Mouse (Mus musculus): ENCODE measurements around the gene Tshz2. TPM values are rescaled to one million over a fixed set of nuclear protein-coding genes. Genes with fewer than 3 reads are reported as not detected.
A peak's percentile ranks its signal among the peaks of the same experiment; 100 is the strongest.

The Tshz2 gene
- polyA plus RNA-seq, 3 experiments from 2014 or later, result 0.15 to 0.53 (median 0.35) TPM

DNA sequence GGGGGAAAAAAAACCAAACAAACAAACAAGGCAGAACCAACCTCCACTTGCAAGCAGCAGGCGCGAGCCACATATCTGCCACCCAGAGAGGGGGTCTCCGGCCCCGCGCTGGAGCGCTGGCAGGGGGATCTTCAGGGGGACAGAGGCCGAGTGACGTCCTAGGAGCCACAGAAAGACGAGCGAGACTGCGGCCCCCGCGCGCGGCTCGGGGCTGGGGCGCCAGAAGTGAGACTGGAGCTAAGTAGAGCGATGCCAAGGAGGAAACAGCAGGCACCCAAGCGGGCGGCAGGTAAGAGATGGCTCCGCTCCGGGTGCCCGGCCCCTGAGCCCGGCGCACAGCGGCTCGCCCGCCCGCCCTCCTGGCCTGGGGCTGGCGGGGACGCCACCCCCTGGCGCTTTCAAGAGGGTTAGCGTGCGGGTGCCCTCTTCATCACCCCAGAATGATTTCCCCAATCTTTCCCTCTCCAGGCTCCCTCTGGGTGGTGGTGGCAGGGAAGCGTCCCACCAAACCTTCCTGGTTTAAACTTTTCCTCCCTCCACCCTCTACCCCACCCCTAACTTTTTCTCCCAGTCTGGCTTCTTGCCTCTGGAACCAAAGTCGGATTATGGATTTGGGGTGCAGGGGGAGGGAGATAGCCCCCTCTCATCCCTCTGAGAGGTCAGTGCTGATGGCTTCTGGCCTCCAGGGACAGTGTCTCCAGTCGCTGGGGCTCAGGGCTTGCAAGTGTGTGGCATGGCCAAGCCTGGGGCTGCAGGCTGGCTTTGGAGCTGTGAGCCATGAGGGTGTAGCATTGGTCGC is 877 bp downstream of the Tshz2 start:
- ATAC-seq, result no peak

GRCm38 (mm10) chr2:169634619-169635382 is 2.0 kb downstream of the Tshz2 start:
- peak; percentile 50 for ATAC-seq

- no peak for ATAC-seq
Measured at GRCm38 (mm10) chr2:169635428-169635827, 2.6 kb downstream of the Tshz2 start.

- ATAC-seq, result no peak
Measured at GRCm38 (mm10) chr2:169636414-169636813, 3.6 kb downstream of the Tshz2 start.

GRCm38 (mm10) chr2:169641547-169641946 is 8.7 kb downstream of the Tshz2 start:
- ATAC-seq, result no peak

DNA sequence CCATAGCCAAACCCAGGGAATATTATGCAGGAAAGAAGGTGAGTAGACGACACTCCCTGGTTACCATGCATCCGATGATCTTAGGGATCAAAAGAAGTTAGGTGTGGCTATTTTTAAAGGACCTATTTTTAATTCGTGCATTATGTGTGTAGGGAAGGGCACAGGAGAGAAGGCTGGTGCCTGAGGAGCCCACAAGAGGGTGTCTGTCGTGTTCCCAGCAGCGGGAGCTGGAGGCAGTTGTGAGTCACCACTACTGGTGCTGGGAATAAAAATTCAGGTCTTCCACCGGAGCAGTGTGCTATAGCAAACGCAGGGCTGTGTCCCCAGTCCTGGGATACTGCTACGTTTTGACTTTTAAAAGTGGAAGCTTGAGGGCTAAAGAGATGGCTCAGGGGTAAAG is 9.6 kb downstream of the Tshz2 start:
- ATAC-seq, result no peak

- no peak for ATAC-seq
Measured at GRCm38 (mm10) chr2:169647091-169647490, 14.3 kb downstream of the Tshz2 start.

DNA sequence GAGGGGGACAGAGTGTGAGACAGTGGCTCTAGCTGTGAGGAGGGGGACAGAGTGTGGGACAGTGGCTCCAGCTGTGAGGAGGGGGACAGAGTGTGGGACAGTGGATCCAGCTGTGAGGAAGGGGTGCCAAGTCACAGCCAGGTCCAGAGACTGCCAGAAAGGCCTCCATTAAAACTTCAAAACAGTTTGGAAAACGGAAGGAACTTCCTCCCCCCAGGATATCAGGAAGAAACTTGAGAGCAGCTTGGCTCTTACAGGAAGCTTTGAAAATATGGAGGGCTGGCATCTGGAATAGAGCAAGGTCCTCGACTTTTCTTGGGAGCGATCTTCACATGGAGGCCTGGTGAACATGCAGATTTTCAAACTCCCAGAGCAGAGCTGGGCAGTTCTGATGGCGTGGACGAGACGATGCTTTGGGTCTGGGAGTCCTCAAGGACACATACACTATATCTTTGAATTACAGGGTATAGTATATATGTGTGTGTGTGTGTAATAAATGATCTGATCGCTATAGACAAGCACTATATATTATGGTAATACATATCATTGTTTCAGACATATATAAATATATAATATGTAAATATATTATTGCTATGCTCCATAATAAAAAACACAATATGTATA is 16.6 kb downstream of the Tshz2 start:
- ATAC-seq, result no peak

DNA sequence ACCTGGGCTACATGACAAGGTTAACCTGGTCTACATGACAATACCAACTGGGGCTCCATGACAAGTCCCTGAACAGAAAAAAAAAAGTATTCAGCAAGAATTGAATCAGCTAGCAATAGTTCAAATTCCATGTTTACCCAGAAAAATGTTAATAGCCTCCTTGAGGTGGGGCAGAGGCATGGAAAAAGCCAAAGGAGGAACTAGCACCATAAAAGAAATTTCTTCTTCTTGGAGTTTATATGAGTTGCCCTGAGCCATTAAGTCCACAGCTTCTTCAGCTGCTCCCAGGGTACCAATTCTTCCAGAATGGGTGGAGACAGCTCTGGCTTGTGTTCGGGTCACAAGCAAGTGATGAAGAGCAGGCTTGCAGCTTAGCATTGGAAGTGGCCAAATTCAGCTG is 20.5 kb downstream of the Tshz2 start:
- ATAC-seq, result no peak

DNA sequence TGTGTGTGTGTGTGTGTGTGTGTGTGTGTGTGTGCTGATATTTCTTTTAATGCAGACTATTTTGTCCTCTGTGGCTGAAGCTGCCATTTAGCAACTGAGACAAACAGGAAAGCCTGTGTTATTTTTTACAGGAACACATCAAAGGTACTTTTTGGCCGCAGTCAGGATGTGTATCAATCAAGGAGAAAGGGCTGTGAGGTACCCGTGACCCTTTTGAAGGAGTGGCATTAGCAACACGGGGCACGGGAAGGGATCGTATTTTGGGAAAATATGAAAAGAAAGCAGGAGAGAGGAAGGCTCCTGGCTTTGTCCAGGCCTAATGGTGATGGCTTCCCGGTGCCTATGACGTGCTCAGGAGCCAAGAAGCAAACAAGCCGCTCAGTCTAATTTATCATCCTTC is 31.0 kb downstream of the Tshz2 start:
- no peak for ATAC-seq

GRCm38 (mm10) chr2:169671264-169671663 is 38.5 kb downstream of the Tshz2 start:
- ATAC-seq, result no peak

- no peak for ATAC-seq
Measured at GRCm38 (mm10) chr2:169673786-169674185, 41.0 kb downstream of the Tshz2 start.

- ATAC-seq, result no peak
Measured at GRCm38 (mm10) chr2:169674209-169674608, 41.4 kb downstream of the Tshz2 start.

DNA sequence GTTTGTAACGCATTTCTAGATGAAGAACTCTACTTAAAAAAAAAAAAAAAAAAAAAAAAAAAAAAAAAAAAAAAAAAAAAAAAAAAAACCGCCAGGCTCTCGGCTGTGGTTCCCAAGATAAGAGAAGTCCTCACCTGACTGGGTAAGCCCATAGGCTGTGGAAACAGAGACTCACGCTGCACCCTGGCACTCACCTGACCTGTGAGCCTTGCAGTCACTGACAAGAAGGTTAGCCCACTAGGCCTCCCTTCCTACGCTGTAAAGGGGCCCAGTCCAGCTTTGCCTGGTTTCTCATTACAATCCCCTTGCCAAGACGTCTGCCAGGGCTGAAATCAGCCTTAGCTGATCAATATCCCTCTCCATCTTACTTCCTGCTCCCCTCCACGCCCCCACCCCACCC is 46.5 kb downstream of the Tshz2 start:
- ATAC-seq, result no peak

- no peak for ATAC-seq
Measured at GRCm38 (mm10) chr2:169679951-169680350, 47.1 kb downstream of the Tshz2 start.

GRCm38 (mm10) chr2:169685260-169685659 is 52.4 kb downstream of the Tshz2 start:
- ATAC-seq, result no peak

- no peak for ATAC-seq
Measured at GRCm38 (mm10) chr2:169685747-169686146, 52.9 kb downstream of the Tshz2 start.

- no peak for ATAC-seq
Measured at GRCm38 (mm10) chr2:169686697-169687430, 54.1 kb downstream of the Tshz2 start.

- no peak for ATAC-seq
Measured at GRCm38 (mm10) chr2:169690054-169690453, 57.2 kb downstream of the Tshz2 start.

DNA sequence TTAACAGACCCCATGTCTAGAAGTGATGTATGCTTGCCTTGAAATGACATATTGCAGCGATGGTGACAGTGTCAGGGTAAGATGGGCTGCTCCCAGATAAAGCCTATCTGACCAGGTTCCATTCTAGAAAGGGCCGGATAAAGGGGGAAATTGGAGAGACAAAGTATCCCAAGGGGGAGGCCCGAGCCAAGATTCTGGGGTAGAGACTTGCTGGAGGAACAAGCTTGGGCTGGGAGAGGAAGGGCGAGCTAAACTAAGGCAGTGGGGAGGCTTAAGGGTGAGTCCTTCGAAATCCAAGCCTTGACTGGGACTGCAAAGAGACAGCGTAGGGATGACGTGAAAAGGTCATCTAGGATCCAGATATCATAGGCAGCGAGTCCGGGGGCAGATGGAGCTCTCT is 61.7 kb downstream of the Tshz2 start:
- ATAC-seq, result no peak

- no peak for ATAC-seq
Measured at GRCm38 (mm10) chr2:169695025-169695424, 62.2 kb downstream of the Tshz2 start.

DNA sequence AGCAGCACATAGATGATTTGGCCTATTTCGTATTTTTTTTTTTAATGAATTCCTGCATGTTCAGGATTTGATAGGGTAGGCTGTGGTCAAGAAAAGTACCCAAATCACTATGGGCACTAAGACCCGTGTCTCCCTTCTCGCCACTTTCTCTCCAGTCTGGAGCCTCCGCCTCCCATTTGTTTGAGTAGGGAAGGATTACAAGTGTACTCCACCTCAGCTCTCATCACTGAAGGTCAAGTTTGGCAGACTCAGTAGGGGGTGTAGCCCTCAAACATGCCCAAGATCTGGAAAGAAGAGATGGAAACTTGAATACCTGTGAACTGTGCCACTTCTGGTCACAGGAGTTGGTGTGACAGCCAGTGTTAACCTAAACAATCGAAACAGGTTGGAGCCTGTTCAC is 66.3 kb downstream of the Tshz2 start:
- ATAC-seq, result no peak
